In the genomic region with DNA sequence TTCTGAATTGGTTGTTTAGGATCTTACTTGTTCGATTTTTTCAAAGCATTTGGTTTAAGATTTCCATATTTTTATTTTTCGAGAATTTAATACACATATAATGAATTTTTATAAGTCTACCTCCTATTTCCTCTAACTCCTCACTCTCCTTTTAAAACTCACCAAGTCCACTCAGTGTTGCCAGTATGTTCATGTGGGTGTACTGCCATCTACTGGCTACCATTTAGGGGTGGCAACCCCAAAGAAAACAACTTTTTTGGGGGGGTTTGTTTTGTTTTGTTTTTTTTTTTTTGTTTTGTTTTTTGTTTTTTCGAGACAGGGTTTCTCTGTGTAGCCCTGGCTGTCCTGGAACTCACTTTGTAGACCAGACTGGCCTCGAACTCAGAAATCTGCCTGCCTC, we compare ENCODE assay signal across 8 mouse cellular contexts. TPM values are rescaled to one million over a fixed set of nuclear protein-coding genes. Genes with fewer than 3 reads are reported as not detected.
DNase-seq lines count a peak whose midpoint lies in the region; ATAC-seq lines count a peak whose summit lies in the region.

No protein-coding gene starts in this region.

- peak; percentile 82 for ATAC-seq in monocyte, adult 5-6 weeks (replicated peaks; ENCODE audit: insufficient number of reproducible peaks, low FRiP score, low TSS enrichment, poor library complexity, severe bottlenecking)
- no peak for ATAC-seq in forebrain, embryonic 12.5 days (ENCODE audit: low FRiP score)

- H3K9ac ChIP-seq in forebrain, embryonic 12.5 days = no peak overlapping the region

- no peaks in the 10 kb centered on the region for H3K4me1 ChIP-seq in forebrain, embryonic 12.5 days

- peak; percentile 25 for DNase-seq in adrenal gland, adult 2 months
- no peak for DNase-seq in adrenal gland, postnatal 10 days
- peak; percentile 23 to 53 for DNase-seq in kidney, postnatal 36 days
- no peak for DNase-seq in kidney, adult 11 months
- DNase-seq in T-cell, adult 2 months (ENCODE audit: low spot score) = peak; percentile 36
- DNase-seq in cerebellum, postnatal 36 days = no peak

- H3K4me3 ChIP-seq in forebrain, embryonic 12.5 days (replicated peaks) = no peak overlapping the region

- no peaks in the 10 kb centered on the region for H3K36me3 ChIP-seq in forebrain, embryonic 12.5 days (replicated peaks)

- WGBS in forebrain, embryonic 12.5 days = 46% methylated on average over 4 of the region's 4 CpGs

- H3K27me3 ChIP-seq in forebrain, embryonic 12.5 days = no peaks in the 10 kb centered on the region

- H3K9me3 ChIP-seq in forebrain, embryonic 12.5 days = no peaks in the 10 kb centered on the region

- H3K4me2 ChIP-seq in forebrain, embryonic 12.5 days = no peak overlapping the region

- H3K27ac ChIP-seq in forebrain, embryonic 12.5 days = no peak overlapping the region

RNA-seq across cellular contexts. Expression of gene Oprl1, which starts 8.1 kb away (rescaled TPM):
- 1 to 10 TPM; 1.0 to 3.7 TPM for total RNA-seq in adrenal gland, adult 2 months (2021)
- 1.3 and 1.6 TPM in 2 replicates for polyA plus RNA-seq in adrenal gland, adult 2 months (2012; rRNA removed)
- 1 to 10 TPM; 1.3 to 2.4 TPM for total RNA-seq in adrenal gland, postnatal 10 days (2021)
- 0.19 TPM in 1 of 3 replicates, not detected in the others for total RNA-seq in monocyte, adult 5-6 weeks (2017)
- 28.4 and 29.2 TPM in 2 replicates for polyA plus RNA-seq in forebrain, embryonic 12.5 days (2016; fragmentation: Nextera tagmentation; extraction: Ambion mirVana)

RNA-seq across cellular contexts. Expression of gene Lkaaear1, which starts 8.4 kb away (rescaled TPM):
- not detected for total RNA-seq in adrenal gland, adult 2 months (2021)
- not detected in 2 replicates for polyA plus RNA-seq in adrenal gland, adult 2 months (2012; rRNA removed)
- not detected for total RNA-seq in adrenal gland, postnatal 10 days (2021)
- not detected in 3 replicates for total RNA-seq in monocyte, adult 5-6 weeks (2017)
- not detected in 2 replicates for polyA plus RNA-seq in forebrain, embryonic 12.5 days (2016; fragmentation: Nextera tagmentation; extraction: Ambion mirVana)

RNA-seq across cellular contexts. Expression of gene Rgs19, which starts 12.9 kb away (rescaled TPM):
- 10 to 100 TPM; 21.4 to 31.1 TPM for total RNA-seq in adrenal gland, adult 2 months (2021)
- polyA plus RNA-seq in adrenal gland, adult 2 months (2012; rRNA removed) = 61.2 and 67.3 TPM in 2 replicates
- total RNA-seq in adrenal gland, postnatal 10 days (2021) = 10 to 100 TPM; 22.4 to 23.7 TPM
- total RNA-seq in monocyte, adult 5-6 weeks (2017) = 102 to 134 TPM (median 128 TPM) in 3 replicates
- 47.5 and 47.6 TPM in 2 replicates for polyA plus RNA-seq in forebrain, embryonic 12.5 days (2016; fragmentation: Nextera tagmentation; extraction: Ambion mirVana)

RNA-seq across cellular contexts. Expression of gene Tcea2, which starts 26.6 kb away (rescaled TPM):
- 1 to 10 TPM; 6.6 to 7.8 TPM for total RNA-seq in adrenal gland, adult 2 months (2021)
- 10.1 and 10.6 TPM in 2 replicates for polyA plus RNA-seq in adrenal gland, adult 2 months (2012; rRNA removed)
- 10 to 100 TPM; 11.4 to 13.5 TPM for total RNA-seq in adrenal gland, postnatal 10 days (2021)
- total RNA-seq in monocyte, adult 5-6 weeks (2017) = 3.8 to 20.0 TPM (median 10.0 TPM) in 3 replicates
- polyA plus RNA-seq in forebrain, embryonic 12.5 days (2016; fragmentation: Nextera tagmentation; extraction: Ambion mirVana) = 23.2 and 28.2 TPM in 2 replicates

RNA-seq across cellular contexts. Expression of gene Sox18, which starts 35.2 kb away (rescaled TPM):
- total RNA-seq in adrenal gland, adult 2 months (2021) = 10 to 100 TPM; 20.3 to 34.7 TPM
- 164 and 223 TPM in 2 replicates for polyA plus RNA-seq in adrenal gland, adult 2 months (2012; rRNA removed)
- total RNA-seq in adrenal gland, postnatal 10 days (2021) = 10 to 100 TPM; 59.1 to 62.5 TPM
- total RNA-seq in monocyte, adult 5-6 weeks (2017) = not detected in 3 replicates
- 14.1 and 15.2 TPM in 2 replicates for polyA plus RNA-seq in forebrain, embryonic 12.5 days (2016; fragmentation: Nextera tagmentation; extraction: Ambion mirVana)

Comparison
In these comparisons a context has a peak if more than half of its experiments do, and no peak if none do; other contexts are left out.
1. DNase-seq: peak in adrenal gland, adult 2 months (single experiment), kidney, postnatal 36 days (2 of 2) and T-cell, adult 2 months (single experiment); none in adrenal gland, postnatal 10 days (single experiment), kidney, adult 11 months (single experiment) and cerebellum, postnatal 36 days (0 of 2).